Mouse (Mus musculus) CD4-positive helper T cell, adult 2 months (primary cell): ENCODE results near the gene Dpep1.
A peak's percentile ranks its signal among the peaks of the same experiment; 100 is the strongest.
"Not testable (repeated sequence)": the region's sequence is repeated elsewhere in the genome, so short reads cannot be mapped to it uniquely, and the experiment has no call there.

ENCODE experiments used
- DNase-seq: peaks from one replicate; pipeline ENCODE4 v3.0.0-alpha.2; 2012; ENCODE audit warnings: low read depth, missing footprints, low spot score

Gene Dpep1

DNA sequence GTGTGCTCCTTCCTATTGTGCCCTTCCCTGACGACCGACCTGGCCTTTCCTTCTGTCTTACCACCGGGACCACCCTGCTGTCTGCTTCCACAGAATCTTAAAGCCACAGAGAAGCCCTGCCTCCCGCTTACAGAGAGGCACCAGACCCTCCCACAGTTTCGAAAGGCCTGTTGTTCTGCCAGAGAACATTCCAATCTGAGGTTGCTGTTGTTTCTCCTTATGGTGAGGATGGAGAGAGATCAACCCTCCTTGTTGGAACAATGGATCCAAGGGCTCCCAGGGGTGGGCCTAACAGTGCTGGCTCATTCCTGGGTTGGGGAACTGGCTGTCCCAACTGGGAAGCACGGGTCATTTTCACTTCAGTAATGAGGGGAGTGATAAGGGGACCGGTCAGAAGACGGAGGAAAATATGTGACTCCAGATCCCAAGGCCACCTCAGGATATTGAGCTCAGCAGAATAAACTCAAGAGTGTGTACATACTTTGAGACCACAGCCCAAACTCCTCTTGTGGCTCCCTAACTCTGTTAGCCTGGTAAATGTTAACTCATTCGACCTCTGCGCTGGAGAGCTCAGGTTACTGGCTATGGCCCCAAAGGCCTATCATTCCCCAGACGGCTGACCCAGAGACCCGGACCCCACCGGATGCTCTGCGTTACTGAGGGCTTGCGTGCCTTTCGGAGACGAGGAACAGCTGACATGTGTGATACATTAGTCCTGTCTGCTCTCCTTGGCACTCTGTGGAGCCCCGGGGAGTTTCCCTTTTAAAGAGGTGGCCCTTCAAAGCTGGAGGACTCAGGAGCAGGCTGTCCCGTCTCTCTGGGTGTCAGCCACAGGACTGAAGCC, at the start of gene Dpep1:
Gene Dpep1 (plus strand): TSS at position 677 of the 844 bp plus-strand sequence.
- no peak for DNase-seq

GRCm38 (mm10) chr8:123136287-123136686, 49.8 kb upstream of the Dpep1 start:
- no peak for DNase-seq

- no peak for DNase-seq
These were observed 48.4 kb upstream of the Dpep1 start for GRCm38 (mm10) chr8:123137645-123138077.

DNA sequence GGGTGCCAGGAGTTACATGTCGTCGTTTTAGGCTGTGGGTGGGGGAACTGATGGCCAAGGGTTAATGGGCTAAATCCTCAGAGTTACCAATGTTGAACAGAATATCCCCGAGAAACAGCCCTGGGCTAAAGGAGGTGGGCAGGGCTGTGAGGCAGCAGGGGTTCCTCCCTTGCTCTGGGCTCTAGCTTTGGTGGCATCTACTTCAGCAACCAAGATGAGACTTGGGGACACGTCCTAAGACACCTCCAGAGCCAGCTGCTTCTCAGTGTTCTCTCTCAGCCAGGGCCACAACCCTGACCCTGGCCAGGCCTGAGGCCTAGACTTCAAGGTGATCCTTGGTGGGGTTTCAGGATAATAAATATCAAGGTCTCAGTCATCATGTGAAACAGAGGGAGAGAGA, 47.3 kb upstream of the Dpep1 start:
- no peak for DNase-seq

DNA sequence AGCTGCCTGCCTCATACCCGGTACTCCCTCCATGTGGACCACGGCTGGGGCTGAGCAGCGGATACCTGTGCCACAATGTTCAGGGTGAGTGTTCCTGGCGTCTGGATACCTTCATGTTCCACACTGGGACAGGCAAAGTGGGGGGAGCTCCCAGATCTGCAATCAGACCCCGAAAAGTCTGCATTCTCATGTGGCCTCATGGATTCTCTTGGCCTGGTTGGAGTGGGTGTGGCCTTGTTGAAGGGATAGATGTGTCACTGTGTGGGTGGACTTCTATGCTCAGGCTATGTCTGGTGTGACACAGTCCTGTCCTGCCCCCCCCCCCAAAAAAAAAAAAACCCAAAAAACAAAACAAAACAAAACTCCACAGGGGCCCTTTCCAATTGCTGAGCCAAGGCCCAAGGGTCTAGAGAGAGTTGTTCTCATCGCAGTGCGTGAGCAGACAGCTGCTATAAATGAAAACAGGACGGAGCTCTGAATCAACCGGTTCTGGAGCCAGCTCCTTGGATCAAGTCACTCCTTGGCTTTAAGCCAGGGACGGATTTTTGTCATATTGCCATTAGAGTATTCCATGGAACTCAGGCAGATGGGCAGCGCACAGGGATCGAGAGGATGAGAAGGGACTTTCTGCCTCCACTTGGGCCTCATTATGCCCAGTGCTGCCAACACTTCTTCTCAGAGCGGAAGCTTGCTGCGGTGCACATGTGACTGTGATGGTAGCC, 44.1 kb upstream of the Dpep1 start:
- DNase-seq = no peak

DNA sequence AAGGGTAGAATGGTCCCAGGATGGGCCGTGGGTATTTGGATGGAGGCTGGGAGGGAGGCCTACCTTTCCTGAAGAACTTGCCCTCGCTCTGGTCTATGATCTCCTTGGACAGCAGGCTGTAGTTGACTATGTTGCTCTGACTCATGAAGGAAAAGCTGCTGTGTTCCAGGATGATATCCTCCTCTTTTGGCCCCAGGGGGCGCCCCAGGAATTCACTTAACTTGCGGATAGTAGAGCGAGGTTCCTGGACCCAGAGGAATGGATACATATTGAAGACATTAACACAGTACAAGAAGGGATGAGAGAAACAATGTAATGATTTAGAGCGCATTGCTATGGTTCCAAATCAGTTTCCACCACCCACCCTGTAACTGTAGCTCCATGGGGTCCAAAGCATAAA, 40.8 kb upstream of the Dpep1 start:
- DNase-seq = peak; percentile 49

GRCm38 (mm10) chr8:123146390-123146789, 39.7 kb upstream of the Dpep1 start:
- no peak for DNase-seq

- DNase-seq = no peak
These were observed 35.3 kb upstream of the Dpep1 start for GRCm38 (mm10) chr8:123150737-123151171.

DNA sequence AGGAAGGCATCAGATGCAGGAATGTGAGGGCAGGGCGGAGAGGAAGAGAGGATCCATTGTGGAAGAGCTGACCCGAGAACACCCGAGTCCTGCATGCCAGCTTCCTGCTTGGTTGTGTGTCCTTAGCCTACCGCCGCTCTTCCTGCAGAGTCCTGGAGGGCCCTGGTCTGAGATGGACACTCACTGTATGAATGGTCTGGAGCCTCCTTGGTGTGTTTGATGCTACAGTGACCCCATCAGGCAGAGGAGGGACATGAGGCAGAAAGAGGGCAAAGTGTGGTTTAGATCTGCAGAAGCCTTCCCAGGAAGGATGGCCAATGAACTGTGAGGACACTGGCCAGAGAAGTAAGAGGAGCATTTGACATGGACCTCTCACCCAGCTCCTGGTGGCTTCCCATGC, 30.9 kb upstream of the Dpep1 start:
- no peak for DNase-seq

- DNase-seq = no peak
These were observed 29.8 kb upstream of the Dpep1 start for GRCm38 (mm10) chr8:123156070-123156773.

DNA sequence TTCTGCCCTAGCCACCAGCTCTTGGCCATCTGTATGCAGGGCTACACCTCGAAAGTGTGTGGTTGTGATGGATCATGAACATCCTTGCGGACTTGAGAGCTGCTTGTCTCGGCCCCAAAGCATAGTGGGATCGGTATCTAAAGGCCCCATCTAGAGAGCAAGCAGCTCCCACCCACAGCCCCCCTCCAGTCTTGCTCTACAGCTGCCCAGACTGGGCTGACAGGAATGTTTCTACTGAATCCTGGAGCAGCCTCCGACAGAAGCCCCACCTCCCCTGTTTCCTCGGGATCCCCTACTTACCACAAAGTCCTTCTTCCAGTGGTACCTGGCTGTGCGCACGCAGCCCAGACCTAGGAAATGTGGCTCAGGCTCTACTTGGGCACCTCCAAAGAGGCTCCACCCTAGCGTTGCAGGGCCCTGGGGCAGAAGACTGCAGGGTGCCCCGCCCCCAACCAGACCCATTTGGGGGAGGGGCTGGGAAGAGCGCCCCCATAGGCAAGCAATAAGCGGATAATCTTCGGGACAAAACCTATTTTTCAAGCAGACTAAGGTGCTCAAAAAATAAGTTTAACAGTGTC, 28.1 kb upstream of the Dpep1 start, which contains the start of gene Sult5a1:
Gene Sult5a1 (minus strand): TSS at position 428 of the 578 bp plus-strand sequence.
- DNase-seq = no peak

DNA sequence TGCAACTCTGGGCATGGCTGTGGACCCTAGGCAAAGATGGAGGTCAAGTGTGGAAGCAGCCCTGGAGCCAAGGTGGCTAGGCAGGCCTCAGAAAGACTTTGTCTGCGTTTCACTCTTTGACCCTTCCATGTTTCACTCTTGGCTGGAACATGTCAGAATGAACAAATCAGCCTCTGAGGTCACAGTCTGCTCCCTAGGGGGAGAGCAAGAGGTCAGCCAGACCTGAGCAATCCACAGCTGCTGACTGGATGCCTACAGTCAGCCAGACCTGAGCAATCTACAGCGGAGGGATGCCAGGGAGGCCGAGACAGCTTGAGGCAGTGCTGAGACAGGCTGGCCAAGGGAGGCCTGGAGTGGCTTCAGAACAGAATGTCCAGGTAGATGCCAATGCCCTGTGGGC, 4.7 kb upstream of the Dpep1 start:
- no peak for DNase-seq

- DNase-seq = no peak
These were observed 2.0 kb downstream of the Dpep1 start for GRCm38 (mm10) chr8:123188006-123188405.

GRCm38 (mm10) chr8:123188841-123189240, 2.8 kb downstream of the Dpep1 start:
- DNase-seq = no peak

DNA sequence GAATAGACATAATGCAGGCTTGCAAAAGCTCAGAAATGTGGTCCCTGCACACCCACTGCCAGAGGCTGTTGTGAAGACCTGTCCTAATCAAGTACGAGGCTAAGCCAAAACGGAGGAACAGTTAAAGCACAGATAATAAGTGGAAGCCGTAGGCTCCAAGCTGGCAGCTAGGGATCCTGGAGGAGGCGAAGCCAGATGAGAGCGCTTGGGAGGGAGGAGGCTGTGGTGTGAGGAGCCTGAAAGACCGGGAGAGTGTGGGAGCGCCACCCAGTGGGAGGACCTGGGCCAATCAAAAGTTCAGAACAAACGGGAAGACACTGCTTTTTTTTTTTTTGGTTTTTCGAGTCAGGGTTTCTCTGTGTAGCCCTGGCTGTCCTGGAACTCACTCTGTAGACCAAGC, 4.6 kb downstream of the Dpep1 start:
- DNase-seq = peak; percentile 63

DNA sequence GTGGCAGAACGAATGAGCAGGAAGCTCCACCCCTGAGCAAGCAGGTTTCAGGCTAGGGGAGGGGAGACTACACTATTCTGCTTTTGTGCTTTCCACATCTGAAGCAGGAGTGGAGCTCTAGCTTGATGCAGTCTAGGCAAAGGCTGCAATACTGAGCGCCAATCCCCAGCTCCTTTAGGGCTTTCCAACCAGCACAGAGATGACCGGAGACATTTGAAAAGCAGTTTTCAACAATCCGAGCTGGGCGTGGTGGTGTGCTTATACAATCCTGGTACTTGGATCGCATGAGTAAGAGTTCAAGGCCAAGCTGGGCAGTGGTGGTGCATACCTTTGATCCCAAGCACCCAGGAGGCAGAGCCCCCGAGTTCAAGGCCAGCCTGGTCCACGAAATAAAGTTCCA, 5.9 kb downstream of the Dpep1 start:
- DNase-seq = no peak

- no peak for DNase-seq
These were observed 7.7 kb downstream of the Dpep1 start for GRCm38 (mm10) chr8:123193771-123194170.

- not testable (repeated sequence) for DNase-seq
These were observed 11.0 kb downstream of the Dpep1 start for GRCm38 (mm10) chr8:123197016-123197415.

GRCm38 (mm10) chr8:123199864-123200263, 13.8 kb downstream of the Dpep1 start:
- DNase-seq = no peak

DNA sequence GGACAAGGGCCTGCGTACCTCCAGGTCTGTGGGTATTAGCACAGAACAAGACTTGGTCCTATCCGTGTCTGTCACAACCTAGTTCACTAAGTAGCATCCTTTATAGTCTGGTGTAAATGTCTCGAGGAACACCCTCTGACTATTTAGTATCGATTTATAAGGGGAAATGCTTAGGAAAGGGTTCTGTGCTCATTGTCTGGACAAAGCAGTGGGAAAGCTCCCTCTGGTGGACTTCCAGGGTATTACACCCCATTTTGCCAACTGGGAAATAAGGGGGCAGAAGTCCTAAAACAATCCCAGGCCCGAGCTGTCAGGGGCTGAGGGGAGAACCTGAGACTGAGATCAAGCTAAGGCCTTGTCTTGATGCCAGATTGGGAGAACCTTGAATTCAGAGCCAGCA, 16.2 kb downstream of the Dpep1 start:
- peak; percentile 66 for DNase-seq

- peak; percentile 72 for DNase-seq
These were observed 17.5 kb downstream of the Dpep1 start for GRCm38 (mm10) chr8:123203571-123203970.

- peak; percentile 24 for DNase-seq
These were observed 25.8 kb downstream of the Dpep1 start for GRCm38 (mm10) chr8:123211876-123212275.
